Mouse (Mus musculus) midbrain, postnatal 0 days (tissue): ENCODE measurements at regions not wholly inside any gene's neighbourhood (a gene's known extent, or its start where the extent isn't known, plus 50 kb on each side); places are given as distances from the start of the nearest gene placed in this dataset.
A peak's percentile ranks its signal among the peaks of the same experiment; 100 is the strongest.

Experiments used
- ATAC-seq: fragments of 200-750 bp; cut with Nextera tagmentation; 2 replicates; pipeline ENCODE4 v1.8.0; 2017; ENCODE audit warnings: moderate number of reproducible peaks, mild to moderate bottlenecking, moderate TSS enrichment, moderate library complexity; ENCODE audit not compliant: low FRiP score
- DNase-seq: peaks from one replicate; pipeline ENCODE4 v3.0.0-alpha.2; 2015; ENCODE audit warnings: low spot score
- H3K27ac ChIP-seq: fragments of 300-500 bp; sonication (generic); 2 replicates; pipeline ENCODE4 v1.5.1; 2014; ENCODE audit warnings: low read depth, mild to moderate bottlenecking, low read length, mixed read lengths
- H3K27me3 ChIP-seq: fragments of 300-500 bp; sonication (generic); 2 replicates; pipeline ENCODE4 v1.6.1; 2014; ENCODE audit warnings: low read length, control low read depth, mixed read lengths; ENCODE audit not compliant: insufficient read depth
- H3K36me3 ChIP-seq: fragments of 300-500 bp; sonication (generic); 2 replicates; pipeline ENCODE4 v1.6.1; 2014; ENCODE audit warnings: low read length, control low read depth, mixed read lengths; ENCODE audit not compliant: insufficient read depth
- H3K4me1 ChIP-seq: fragments of 300-500 bp; sonication (generic); 2 replicates; pipeline ENCODE4 v1.6.1; 2014; ENCODE audit warnings: mild to moderate bottlenecking, control low read depth, antibody characterized with exemption, low read length, mixed read lengths; ENCODE audit not compliant: insufficient read depth
- H3K4me2 ChIP-seq: fragments of 300-500 bp; sonication (generic); 2 replicates; pipeline ENCODE4 v1.6.1; 2014; ENCODE audit warnings: low read depth, mild to moderate bottlenecking, low read length, mixed read lengths; ENCODE audit not compliant: poor library complexity, severe bottlenecking
- H3K4me3 ChIP-seq: fragments of 300-500 bp; sonication (generic); 2 replicates; pipeline ENCODE4 v1.5.1; 2014; ENCODE audit warnings: low read depth, mild to moderate bottlenecking, low read length, moderate library complexity
- H3K9ac ChIP-seq: fragments of 300-500 bp; sonication (generic); replicated peaks from 2 replicates; pipeline ENCODE4 v1.6.1; 2014; ENCODE audit warnings: mild to moderate bottlenecking, low read length, moderate library complexity, mixed read lengths; ENCODE audit not compliant: poor library complexity, severe bottlenecking
- H3K9me3 ChIP-seq: fragments of 300-500 bp; sonication (generic); 2 replicates; pipeline ENCODE4 v1.6.1; 2016; ENCODE audit warnings: low read length, control low read depth
- CTCF ChIP-seq: IDR thresholded peaks from 2 replicates; pipeline ENCODE4 v1.5.1; 2016; ENCODE audit warnings: antibody characterized with exemption, mild to moderate bottlenecking
- WGBS: fragments of 180-500 bp; shearing (Covaris S2); extraction: QIAGEN DNeasy Blood & Tissue Kit; methylation state at CpG from one replicate; pipeline ENCODE4 v1.1.7; 2014; 5-methylcytosine and 5-hydroxymethylcytosine counted together

DNA sequence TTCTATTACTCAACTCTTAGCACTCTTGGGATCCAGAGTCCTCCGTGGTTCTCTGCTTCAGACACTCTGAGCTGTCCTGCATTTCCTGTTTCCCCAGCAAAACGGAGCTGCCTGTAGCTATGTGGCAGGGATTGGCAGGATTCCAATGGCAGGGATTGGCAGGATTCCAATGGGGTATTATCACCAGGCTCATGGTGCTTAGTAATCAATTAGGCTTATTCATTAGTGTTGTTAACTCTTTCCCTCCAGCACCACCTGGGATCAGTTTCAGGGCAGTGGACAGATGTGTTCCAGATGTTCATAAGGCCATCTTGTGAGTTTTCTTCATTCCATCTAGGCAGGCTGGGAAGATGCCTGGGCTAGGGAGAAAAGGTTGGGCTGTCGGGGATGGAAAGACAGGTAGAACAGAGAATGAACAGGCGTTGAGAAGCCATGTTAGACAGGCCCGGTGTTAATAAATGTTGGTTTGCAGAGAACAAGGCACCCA, 163.5 kb downstream of the Emp1 start:
- H3K4me3 ChIP-seq = no peak overlapping the region
- no peaks in the 10 kb centered on the region for H3K4me1 ChIP-seq
- no peak overlapping the region for H3K4me2 ChIP-seq
- no peak for TF ChIP-seq CTCF
- DNase-seq (peak; percentile 90), ATAC-seq (peak; percentile 60; the same call in 1 of the 2 replicates)
- no peak overlapping the region for H3K27ac ChIP-seq
- no peaks in the 10 kb centered on the region for H3K27me3 ChIP-seq
- no peaks in the 10 kb centered on the region for H3K36me3 ChIP-seq
- H3K9me3 ChIP-seq = no peaks in the 10 kb centered on the region
- H3K9ac ChIP-seq = no peak overlapping the region
- WGBS = 34% methylated on average over 5 of the region's 5 CpGs

GRCm38 (mm10) chr6:135526460-135527160, 164.3 kb downstream of the Emp1 start:
- H3K27ac ChIP-seq = no peak overlapping the region
- H3K4me2 ChIP-seq = peak overlapping the region; percentile 15; the same call in 1 of the 2 replicates

GRCm38 (mm10) chr6:135527879-135528278, 165.5 kb downstream of the Emp1 start:
- TF ChIP-seq CTCF = no peak
- Histone ChIP-seq H3K27ac (no peak overlapping the region), H3K27me3 (no peaks in the 10 kb centered on the region), H3K4me2 (no peak overlapping the region), H3K4me3 (no peak overlapping the region), H3K9me3 (no peaks in the 10 kb centered on the region), H3K36me3 (no peaks in the 10 kb centered on the region), H3K4me1 (no peaks in the 10 kb centered on the region), H3K9ac (no peak overlapping the region)
- ATAC-seq (no peak), DNase-seq (no peak)
- 27% methylated on average over 4 of the region's 4 CpGs for WGBS

More at GRCm38 (mm10) chr6:135526460-135527160, 164.3 kb downstream of the Emp1 start:
- ATAC-seq (peak; percentile 60; the same call in 1 of the 2 replicates), DNase-seq (peak; percentile 51)
- no peak for TF ChIP-seq CTCF
- Histone ChIP-seq H3K9ac (no peak overlapping the region), H3K9me3 (no peaks in the 10 kb centered on the region), H3K36me3 (no peaks in the 10 kb centered on the region), H3K4me1 (no peaks in the 10 kb centered on the region), H3K4me3 (no peak overlapping the region), H3K27me3 (no peaks in the 10 kb centered on the region)
- 70% methylated on average over 24 of the region's 24 CpGs for whole genome bisulfite sequencing

DNA sequence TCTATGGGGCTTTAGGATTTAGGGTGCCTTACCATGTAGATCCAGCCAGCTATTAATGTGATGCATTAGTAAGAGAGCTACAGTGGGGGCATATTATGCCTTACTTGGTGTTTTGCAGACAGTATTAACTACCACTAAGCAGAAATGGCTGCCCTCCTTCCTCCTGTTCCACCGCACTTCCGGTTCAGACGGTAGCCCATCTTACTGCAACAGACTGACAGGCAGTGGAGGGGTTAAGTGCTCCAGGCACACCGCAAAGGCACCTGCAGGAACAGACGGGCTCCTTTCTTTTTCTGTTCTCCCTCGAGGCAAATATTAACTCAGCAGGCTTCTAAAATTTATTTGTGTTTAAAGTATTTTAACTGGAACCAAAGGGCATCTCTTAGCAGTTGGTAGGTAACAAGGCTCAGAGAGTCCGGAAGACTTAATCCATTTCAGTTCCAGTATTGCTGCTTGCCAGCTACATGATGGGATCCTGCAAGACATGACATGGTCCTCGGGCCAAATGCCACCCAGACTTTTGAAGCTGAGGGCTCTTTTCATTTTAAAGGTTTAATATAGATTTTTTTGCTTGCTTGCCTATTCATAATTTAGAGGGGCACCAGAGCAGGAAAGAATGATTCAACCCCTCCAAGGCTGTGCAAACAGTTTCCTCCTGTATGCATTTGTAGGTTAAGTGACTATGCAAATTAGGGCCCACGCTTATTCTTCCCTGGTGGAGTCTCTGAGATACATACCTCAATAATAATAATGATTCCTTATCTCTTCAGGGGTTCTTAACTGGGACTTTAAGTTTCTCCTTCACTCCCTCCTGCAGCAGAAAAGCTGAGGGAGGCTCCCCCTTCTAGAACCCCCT, 177.7 kb downstream of the Emp1 start:
- ATAC-seq = peak; percentile 34; the same call in 1 of the 2 replicates
- Histone ChIP-seq H3K36me3 (no peaks in the 10 kb centered on the region), H3K4me3 (no peak overlapping the region), H3K27ac (no peak overlapping the region), H3K4me1 (peaks cover 4% of the 10 kb centered on the region; the same call in 1 of the 2 replicates), H3K9me3 (no peaks in the 10 kb centered on the region), H3K4me2 (no peak overlapping the region), H3K27me3 (no peaks in the 10 kb centered on the region), H3K9ac (no peak overlapping the region)
- DNase-seq = peak; percentile 38
- TF ChIP-seq CTCF = no peak
- 27% methylated on average over 9 of the region's 9 CpGs for WGBS

DNA sequence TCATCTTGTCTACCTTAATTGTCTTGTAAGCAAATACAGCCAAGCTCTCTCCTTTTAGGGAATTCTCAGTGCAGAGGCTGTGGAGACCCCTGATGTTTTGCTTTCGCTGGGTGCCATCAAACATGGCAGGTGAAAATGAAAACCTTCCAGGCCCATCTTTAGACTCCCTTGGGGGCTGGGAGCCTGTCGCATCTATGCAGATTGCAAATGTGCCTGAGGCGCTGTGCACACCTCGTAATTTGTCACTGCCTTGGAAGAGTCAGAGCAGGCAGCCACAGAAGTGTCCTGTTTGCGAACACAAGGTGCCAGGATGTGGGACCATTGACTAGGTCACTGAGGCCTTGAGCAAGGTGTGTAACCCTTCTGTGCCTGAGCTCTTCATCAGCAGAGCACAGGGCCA, 179.2 kb downstream of the Emp1 start:
- 71% methylated on average over 5 of the region's 5 CpGs for WGBS
- H3K27ac ChIP-seq = no peak overlapping the region
- no peak overlapping the region for H3K4me2 ChIP-seq
- no peaks in the 10 kb centered on the region for H3K9me3 ChIP-seq
- H3K36me3 ChIP-seq = no peaks in the 10 kb centered on the region
- ATAC-seq (no peak), DNase-seq (no peak)
- H3K9ac ChIP-seq = no peak overlapping the region
- H3K4me1 ChIP-seq = peaks cover 4% of the 10 kb centered on the region; the same call in 1 of the 2 replicates
- H3K4me3 ChIP-seq = no peak overlapping the region
- no peaks in the 10 kb centered on the region for H3K27me3 ChIP-seq
- TF ChIP-seq CTCF = no peak
